Mouse (Mus musculus) liver, postnatal 0 days (tissue): Measurements from ENCODE around the gene Adipoq.
A peak's percentile ranks its signal among the peaks of the same experiment; 100 is the strongest.

ENCODE experiments used
- CTCF ChIP-seq: sonication (generic); IDR thresholded peaks from 2 replicates; pipeline ENCODE4 v1.5.1; 2016; ENCODE audit warnings: antibody characterized with exemption, low read depth
- EP300 ChIP-seq: IDR thresholded peaks from 2 replicates; pipeline ENCODE4 v1.6.1; 2016; ENCODE audit warnings: antibody characterized with exemption, low read depth, mild to moderate bottlenecking

GRCm38 (mm10) chr16:23107231-23107942 is 38.9 kb upstream of the Adipoq start, which contains the start of gene Eif4a2:
- TF ChIP-seq EP300 (peak; percentile 40; the same call in 1 of the 2 replicates), CTCF (peak; percentile 48)
